Mouse (Mus musculus): ENCODE measurements around the gene Olfr1269.

Olfr1269 gene

DNA sequence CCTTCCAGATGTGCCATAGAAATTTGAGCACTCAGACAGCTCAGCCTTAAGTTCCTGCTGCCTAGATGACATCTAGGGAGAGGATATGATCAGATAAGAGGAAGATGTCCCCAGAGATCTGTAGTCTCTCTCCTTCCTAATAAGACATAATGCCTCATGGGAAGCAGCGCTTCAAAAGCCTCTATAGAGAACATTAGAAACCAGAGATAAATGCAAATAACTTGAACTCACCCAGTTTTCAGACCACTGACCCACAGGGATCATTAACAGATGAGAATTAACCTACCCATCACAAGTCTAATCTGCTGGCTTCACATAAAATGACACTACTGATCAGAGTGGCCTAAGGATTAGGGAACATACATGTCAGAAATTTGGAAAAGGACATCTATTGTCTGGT, at the start of gene Olfr1269:
Gene Olfr1269 (minus strand): TSS at position 101 of the 400 bp plus-strand sequence.
- no peak for DNase-seq (ENCODE audit: low spot score in 2 of 2)

DNA sequence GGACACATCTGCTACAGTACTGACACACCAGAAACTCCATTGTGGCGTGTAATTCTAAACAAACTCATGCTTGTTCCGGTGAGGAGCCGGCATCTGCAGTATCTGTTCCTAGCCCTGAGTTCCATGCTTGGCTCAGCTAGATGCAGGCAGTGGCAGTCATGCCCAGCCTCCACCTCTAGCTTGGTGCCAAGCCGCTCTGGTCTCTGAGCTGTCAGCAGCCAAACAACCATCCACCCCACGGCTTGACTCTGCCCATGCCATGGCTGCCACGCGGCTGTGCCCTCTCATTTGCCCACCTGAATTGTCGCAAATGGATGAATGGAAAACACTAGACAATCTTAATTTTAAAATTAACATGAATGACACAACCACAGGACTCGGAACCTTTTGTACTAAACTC, 32.7 kb upstream of the Olfr1269 start:
- DNase-seq (ENCODE audit: low spot score in 2 of 2), result peak in 1 of 2 experiments; percentile 2

DNA sequence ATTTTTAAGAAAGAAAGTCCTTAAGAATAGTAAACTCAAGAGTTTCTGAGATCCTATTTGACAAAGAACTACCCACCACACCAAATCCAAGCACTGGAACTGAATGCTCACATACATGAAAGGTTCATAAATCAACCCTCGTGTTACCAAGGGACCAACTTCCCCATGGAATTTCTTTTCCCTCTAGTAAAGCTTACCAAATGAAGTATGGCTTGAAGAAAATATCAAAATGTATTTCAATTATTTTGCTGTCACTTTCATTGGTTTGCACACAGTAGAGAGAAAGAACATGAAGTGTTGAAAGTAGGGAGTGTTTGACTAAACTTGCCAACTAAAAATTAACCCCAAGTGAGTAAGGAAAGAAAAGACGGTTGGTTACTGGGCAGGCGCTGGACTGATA, 31.8 kb upstream of the Olfr1269 start, which contains the start of gene Olfr1270:
Gene Olfr1270 (minus strand): TSS at position 101 of the 400 bp plus-strand sequence.
- DNase-seq (ENCODE audit: low spot score in 2 of 2), result no peak

DNA sequence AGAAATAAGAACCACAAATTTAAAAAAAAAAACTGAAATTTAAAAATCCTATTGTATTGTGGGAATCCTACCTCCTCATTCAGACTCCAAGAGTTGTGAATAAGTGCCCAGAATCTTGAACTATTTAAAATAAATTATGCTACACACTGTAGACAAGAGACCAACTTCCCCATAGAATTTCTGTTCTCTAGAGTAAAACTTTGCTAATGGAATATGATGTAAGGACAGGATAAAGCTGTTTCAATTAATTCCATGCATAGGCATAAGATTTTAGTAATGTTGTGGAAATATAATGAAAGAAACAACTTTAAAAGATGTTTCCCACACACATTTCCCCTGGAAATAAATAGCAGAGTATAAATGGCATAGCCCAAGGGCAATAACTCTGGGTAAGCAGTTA, 21.0 kb upstream of the Olfr1269 start, which contains the start of gene Olfr32:
Gene Olfr32 (minus strand): TSS at position 101 of the 400 bp plus-strand sequence.
- DNase-seq (ENCODE audit: low spot score in 2 of 2), result no peak

DNA sequence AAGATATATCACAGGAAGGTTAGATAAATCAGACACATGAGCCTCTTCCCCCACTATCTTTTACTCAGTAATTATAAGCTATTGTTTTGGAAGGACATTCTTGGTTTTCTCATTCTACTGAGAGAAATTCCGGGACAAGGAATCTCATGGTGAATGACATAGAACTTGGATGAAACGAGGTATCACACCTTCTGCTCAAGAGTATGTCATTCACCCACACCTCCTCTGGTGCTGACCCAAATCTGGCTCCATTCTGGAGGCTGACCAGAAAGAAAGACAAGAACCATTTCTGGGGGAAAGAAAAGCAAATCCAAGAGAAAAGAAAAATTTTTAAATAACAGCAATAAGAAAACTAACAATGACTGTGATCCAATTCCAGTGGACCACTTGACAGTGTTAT, 51.1 kb downstream of the Olfr1269 start:
- no peak for DNase-seq (ENCODE audit: low spot score in 2 of 2)

Measured in cerebellum, postnatal 4 days (tissue).